Mouse (Mus musculus) embryonic fibroblast, embryonic 13.5 days (primary cell): Measurements from ENCODE around the gene Gm14743.
"Not testable (repeated sequence)": the region's sequence is repeated elsewhere in the genome, so short reads cannot be mapped to it uniquely, and the experiment has no call there.

Experiments
- CTCF ChIP-seq: IDR thresholded peaks from 2 replicates; pipeline ENCODE4 v1.5.1; 2011; ENCODE audit warnings: mild to moderate bottlenecking, control low read depth, low read length, moderate library complexity, borderline replicate concordance; ENCODE audit not compliant: insufficient read depth
- POLR2A ChIP-seq: IDR thresholded peaks from 2 replicates; pipeline ENCODE4 v1.6.1; 2011; ENCODE audit warnings: low read depth, mild to moderate bottlenecking, control low read depth, low read length, moderate library complexity

DNA sequence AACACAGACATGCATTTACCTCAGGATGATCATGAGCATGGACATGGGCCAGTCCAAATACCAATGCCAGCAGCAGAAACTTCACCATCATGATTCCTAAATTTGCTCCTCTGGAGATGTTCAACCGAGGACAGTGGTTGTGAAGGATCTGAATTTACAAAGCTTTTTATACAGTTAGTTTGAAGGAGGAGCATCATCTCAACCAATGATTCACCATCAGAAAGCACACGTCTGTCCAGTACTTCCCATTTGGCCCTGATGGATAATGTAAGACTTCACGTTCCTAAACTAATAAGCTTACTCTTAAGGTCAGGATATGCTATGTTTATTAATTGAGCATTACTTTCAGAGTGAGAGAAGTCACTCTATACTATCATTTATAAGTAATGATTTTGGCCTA is at the start of gene Gm14743:
- not testable (repeated sequence) for TF ChIP-seq CTCF, POLR2A
